Mouse (Mus musculus): ENCODE data around the gene Spag5.

DNA sequence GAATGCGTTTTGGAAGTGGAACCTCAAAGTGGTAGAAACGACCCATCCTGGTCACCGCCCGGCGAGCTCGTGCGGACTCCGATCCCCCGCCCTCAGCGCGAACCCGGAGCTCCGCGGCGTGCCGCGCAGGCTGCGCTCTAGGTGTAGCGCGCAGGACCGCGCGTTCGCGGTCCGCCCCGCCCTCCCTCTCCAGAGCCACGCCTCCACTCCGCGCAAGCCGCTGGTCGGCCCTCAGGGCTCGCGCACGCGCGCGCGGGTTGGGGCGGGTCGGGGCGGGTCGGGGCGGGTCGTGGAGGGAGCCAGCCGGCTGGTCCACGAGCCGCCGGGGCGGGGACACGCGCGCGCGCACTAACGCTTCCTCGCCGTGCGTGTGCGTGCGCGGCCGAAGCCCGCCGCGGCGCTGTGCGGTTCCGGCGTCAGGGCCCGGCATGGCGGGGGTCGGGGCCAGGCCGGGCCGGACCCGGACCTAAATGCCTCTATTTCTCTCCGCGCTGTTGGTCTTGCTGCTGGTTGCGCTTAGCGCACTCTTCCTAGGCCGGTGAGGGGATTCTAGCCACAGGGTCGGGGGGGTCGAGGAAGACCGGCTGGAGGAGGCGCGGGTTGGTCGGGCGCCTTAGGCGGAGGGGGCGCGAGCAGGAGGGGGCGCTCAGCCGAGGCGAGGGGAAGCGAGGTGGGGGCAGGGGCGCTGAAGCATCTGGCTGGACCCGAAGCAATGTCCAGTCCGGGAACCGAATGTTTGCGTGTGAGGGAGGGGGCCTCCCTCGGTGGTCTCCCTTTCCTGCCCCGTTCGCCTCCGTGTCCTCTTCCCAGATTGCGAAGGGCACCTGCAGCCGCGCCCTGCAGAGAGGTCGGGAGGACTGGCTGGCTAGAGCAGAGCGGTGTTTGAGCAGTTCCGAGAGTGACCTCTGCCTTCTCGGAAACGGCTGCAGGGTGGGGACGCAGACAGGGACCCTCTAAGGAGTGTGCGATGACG is 39.7 kb upstream of the Spag5 start, which contains the start of gene 2610507B11Rik:
- no peak for TF ChIP-seq CTCF (conservative IDR thresholded peaks at IDR 0.05; ENCODE audit: low read length)
- no peak for TF ChIP-seq POU5F1 (IDR thresholded peaks at IDR 0.05; ENCODE audit: borderline replicate concordance, low read length)

All from E14TG2a.4 (cell line).